Mouse (Mus musculus) hindbrain, embryonic 12.5 days (tissue): ENCODE measurements around the gene Exoc6b. TPM values are rescaled to one million over a fixed set of nuclear protein-coding genes. Genes with fewer than 3 reads are reported as not detected.
A peak's percentile ranks its signal among the peaks of the same experiment; 100 is the strongest.

Source experiments
- ATAC-seq: fragments of 200-750 bp; cut with Nextera tagmentation; 2 replicates; pipeline ENCODE4 v1.8.0; 2017; ENCODE audit warnings: moderate TSS enrichment; ENCODE audit not compliant: low FRiP score
- H3K27ac ChIP-seq: fragments of 300-500 bp; sonication (generic); 2 replicates; pipeline ENCODE4 v1.5.1; 2016; ENCODE audit warnings: mild to moderate bottlenecking
- H3K27me3 ChIP-seq: fragments of 300-500 bp; sonication (generic); 2 replicates; pipeline ENCODE4 v1.6.1; 2016; ENCODE audit warnings: mild to moderate bottlenecking
- H3K36me3 ChIP-seq: fragments of 300-500 bp; sonication (generic); 2 replicates; pipeline ENCODE4 v1.6.1; 2016; ENCODE audit warnings: mild to moderate bottlenecking
- H3K4me1 ChIP-seq: fragments of 300-500 bp; sonication (generic); 2 replicates; pipeline ENCODE4 v1.6.1; 2016
- H3K4me2 ChIP-seq: fragments of 300-500 bp; sonication (generic); replicated peaks from 2 replicates; pipeline ENCODE4 v1.6.1; 2016; ENCODE audit warnings: mild to moderate bottlenecking
- H3K4me3 ChIP-seq: fragments of 300-500 bp; sonication (generic); 2 replicates; pipeline ENCODE4 v1.5.1; 2016; ENCODE audit warnings: mild to moderate bottlenecking
- H3K9ac ChIP-seq: fragments of 300-500 bp; sonication (generic); 2 replicates; pipeline ENCODE4 v1.6.1; 2016; ENCODE audit warnings: mild to moderate bottlenecking, moderate library complexity
- H3K9me3 ChIP-seq: fragments of 300-500 bp; sonication (generic); replicated peaks from 2 replicates; pipeline ENCODE4 v1.6.1; 2016; ENCODE audit warnings: mild to moderate bottlenecking
- WGBS: fragments of 180-500 bp; shearing (Covaris S2); methylation state at CpG from one replicate; pipeline ENCODE4 v1.1.7; 2016; 5-methylcytosine and 5-hydroxymethylcytosine counted together
- polyA plus RNA-seq: library from polyadenylated mRNA; unstranded; fragments of >200 nt; fragmentation: Nextera tagmentation; extraction: Ambion mirVana; gene quantifications from 2 replicates; pipeline ENCODE4 v1.2.1, GENCODE M21; 2016

Exoc6b gene
- polyA plus RNA-seq, 1 experiment from 2014 or later = 51.5 TPM

DNA sequence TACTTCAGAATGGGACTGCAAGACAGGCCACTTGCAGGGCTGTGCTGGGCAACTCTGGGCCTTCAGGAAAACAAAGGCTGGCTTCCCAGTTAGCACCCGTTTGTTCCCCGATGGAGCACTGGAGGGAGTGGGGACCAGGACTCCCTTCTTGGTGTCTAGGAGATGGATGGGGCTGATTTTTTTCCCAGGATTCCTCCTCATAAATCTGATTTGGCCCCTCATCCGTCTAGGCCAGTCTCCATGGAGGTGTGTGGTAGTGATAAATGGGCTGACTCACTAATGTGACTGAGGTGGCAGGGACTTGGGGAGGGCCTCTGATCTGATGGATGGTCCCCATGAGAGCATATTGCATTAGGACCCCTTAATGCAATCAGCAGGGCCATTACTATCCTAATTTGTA lies 470.6 kb downstream of the Exoc6b start:
- H3K4me2 ChIP-seq = no peak overlapping the region
- 64% methylated on average over 3 of the region's 3 CpGs for WGBS
- H3K9me3 ChIP-seq = no peaks in the 10 kb centered on the region
- H3K27me3 ChIP-seq = no peaks in the 10 kb centered on the region
- H3K27ac ChIP-seq = no peak overlapping the region
- H3K9ac ChIP-seq = no peak overlapping the region
- ATAC-seq = 0 out of 2 replicates have a peak, but pooled peaks have one; percentile 61
- H3K4me1 ChIP-seq = peaks cover 8% of the 10 kb centered on the region; the same call in 1 of the 2 replicates
- no peaks in the 10 kb centered on the region for H3K36me3 ChIP-seq
- H3K4me3 ChIP-seq = no peak overlapping the region

DNA sequence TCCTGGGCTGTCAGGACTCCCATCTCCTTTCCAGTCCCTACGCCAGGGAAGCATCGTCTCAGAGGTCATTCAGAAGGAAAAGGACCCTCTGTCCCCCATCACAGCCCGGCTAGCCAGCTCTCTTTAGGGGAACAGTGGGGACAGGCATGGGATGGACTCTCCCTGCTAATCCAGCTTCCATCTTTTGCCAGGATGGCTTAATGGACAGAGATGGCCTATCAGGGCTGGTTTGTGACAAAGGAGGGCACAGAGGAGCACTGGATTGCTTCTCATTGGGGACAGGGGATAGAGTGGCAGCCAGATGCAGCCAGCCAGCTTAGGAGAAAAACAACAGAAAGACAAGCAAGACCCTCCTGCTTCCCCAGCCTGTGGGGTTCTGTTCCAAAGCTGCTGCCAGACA lies 474.7 kb downstream of the Exoc6b start:
- H3K9me3 ChIP-seq = no peaks in the 10 kb centered on the region
- ATAC-seq = peak; percentile 41
- peak overlapping the region; percentile 70 for H3K27ac ChIP-seq
- H3K4me3 ChIP-seq = no peak overlapping the region; the same call in 1 of the 2 replicates
- WGBS = 31% methylated on average over 3 of the region's 3 CpGs
- H3K4me2 ChIP-seq = peak overlapping the region; percentile 44
- H3K4me1 ChIP-seq = peaks cover 21% of the 10 kb centered on the region
- H3K27me3 ChIP-seq = peaks cover 21% of the 10 kb centered on the region
- 0 out of 2 replicates have a peak overlapping the region, but pooled peaks have one; percentile 13 for H3K9ac ChIP-seq
- H3K36me3 ChIP-seq = no peaks in the 10 kb centered on the region

DNA sequence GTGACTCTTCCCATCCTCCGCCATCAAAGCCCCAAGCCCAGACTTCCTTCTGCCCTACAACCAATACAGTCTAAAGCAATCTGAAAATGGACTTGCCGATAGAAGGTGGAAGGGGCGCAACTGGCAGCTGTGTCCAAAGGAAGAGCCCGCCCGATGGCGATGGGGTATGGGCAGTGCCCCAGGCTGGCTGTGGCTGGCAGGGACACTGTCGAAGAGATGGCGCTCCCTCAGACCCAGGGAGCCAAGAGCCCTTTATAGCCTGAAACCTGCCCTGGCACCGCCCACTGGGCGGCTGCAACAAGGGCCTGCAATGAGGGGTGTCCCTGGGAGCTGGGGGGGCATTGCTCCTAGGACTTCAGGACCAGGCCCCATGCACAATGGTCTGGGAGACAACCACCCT lies 475.6 kb downstream of the Exoc6b start, which contains the start of gene Cyp26b1:
Cyp26b1 (minus strand) TSS at position 216 of the 400 bp plus-strand sequence.
- H3K4me3 ChIP-seq = peak within 1 kb of the TSS; percentile 33

DNA sequence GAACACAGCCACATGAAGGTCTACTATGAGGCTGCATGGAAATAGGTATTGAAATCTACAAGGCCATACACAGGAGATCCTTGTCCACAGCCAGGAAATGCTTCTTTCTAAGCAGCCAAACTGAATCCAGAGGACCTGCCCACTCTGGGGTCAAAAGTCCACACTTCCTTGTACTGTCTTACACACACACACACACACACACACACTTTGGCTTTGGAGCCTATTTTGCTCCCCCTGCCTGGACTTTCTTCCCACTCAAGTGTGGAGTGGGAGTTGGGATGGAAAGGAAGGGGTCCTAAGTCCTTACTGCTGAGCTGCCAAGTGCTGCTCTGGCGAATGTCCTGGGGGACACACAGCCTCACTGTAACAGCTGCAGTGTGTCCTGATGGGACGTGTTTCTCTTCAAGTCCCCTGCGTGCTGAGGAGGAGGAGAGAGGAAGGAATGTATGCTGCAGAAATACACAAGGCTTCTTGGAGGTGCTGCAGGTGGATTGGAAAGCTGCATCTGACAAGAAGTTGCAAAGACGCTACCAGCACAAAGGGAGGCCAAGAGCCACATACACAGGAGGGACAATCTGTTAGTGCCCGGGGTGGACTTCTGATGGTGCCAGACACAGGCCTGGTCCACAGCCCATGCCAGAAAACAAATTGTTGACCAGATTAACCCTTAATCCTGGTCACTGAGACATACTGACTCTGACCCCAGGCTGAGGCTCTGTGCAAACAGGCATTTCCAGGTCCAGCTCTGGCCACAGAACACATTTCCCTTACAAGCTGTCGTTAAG lies 478.2 kb downstream of the Exoc6b start:
- Histone ChIP-seq H3K4me1 (peaks cover 53% of the 10 kb centered on the region), H3K4me2 (peak overlapping the region; percentile 44), H3K36me3 (no peaks in the 10 kb centered on the region), H3K9me3 (no peaks in the 10 kb centered on the region), H3K27ac (peak overlapping the region; percentile 57), H3K27me3 (peaks cover 55% of the 10 kb centered on the region), H3K9ac (peak overlapping the region; percentile 61), H3K4me3 (peak overlapping the region; percentile 33)
- 54% methylated on average over 6 of the region's 6 CpGs for WGBS
- ATAC-seq = no peak

More for the DNA sequence above, 475.6 kb downstream of the Exoc6b start, which contains the start of gene Cyp26b1:
- Histone ChIP-seq H3K9me3 (no peaks in the 10 kb centered on the region), H3K36me3 (no peaks in the 10 kb centered on the region), H3K9ac (peak within 1 kb of the TSS; percentile 60), H3K4me2 (peak within 1 kb of the TSS; percentile 44), H3K27me3 (peaks cover 30% of the 10 kb centered on the region), H3K4me1 (peaks cover 30% of the 10 kb centered on the region), H3K27ac (peak within 1 kb of the TSS; percentile 70)
- 76% methylated on average over 10 of the region's 10 CpGs for WGBS
- peak; percentile 53 for ATAC-seq

DNA sequence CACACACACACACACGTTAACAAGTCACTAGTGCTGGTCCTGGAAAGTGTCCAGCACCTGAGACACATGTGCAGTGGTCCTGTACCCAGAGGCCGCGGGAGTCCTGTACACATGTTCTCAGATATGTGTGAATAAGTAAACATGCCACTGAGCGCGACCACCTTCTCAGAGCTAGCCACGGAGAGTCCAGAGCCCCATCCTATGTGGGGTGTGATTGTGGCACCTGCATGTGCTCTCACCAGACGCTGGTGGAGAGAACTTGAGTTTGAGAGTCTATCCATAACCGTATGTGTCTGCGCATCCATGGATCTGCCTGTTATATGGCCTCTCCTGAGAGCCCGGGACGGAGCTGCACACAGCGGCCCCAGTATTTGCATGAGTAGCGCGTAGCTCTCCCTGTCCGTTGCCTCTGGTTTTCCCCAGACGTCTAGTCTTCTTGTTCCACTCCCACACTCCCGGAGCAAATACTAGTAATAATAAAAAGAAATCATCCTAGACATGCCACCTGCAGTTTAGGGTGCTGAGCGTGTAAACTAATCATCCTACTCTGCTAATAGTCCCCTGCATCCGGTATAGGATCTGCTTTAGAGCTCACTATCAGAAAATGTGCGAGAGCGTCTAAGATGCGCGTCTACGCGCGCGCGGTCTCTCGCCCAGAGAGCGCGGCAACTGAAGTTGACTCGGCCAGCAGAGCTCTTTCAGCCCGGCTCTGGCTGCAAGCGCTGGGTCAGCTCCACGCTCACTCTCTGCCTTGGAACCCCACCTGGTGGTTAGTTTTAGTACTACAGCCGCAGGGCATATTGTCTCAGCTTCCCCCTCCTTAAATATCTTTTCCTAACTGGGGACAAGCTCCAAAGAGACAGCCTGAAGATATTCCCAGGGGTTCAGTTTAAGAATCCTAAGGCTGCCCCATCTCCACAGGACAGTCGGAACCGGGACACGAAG lies 479.3 kb downstream of the Exoc6b start:
- H3K4me1 ChIP-seq = peaks cover 65% of the 10 kb centered on the region
- H3K9me3 ChIP-seq = no peaks in the 10 kb centered on the region
- 3% methylated on average over 39 of the region's 39 CpGs for WGBS
- peak overlapping the region; percentile 79 for H3K27ac ChIP-seq
- H3K4me2 ChIP-seq = peak overlapping the region; percentile 85
- H3K9ac ChIP-seq = peak overlapping the region; percentile 79
- no peaks in the 10 kb centered on the region for H3K36me3 ChIP-seq
- peak; percentile 40 for ATAC-seq
- peak overlapping the region; percentile 53 for H3K4me3 ChIP-seq
- H3K27me3 ChIP-seq = peaks cover 62% of the 10 kb centered on the region

DNA sequence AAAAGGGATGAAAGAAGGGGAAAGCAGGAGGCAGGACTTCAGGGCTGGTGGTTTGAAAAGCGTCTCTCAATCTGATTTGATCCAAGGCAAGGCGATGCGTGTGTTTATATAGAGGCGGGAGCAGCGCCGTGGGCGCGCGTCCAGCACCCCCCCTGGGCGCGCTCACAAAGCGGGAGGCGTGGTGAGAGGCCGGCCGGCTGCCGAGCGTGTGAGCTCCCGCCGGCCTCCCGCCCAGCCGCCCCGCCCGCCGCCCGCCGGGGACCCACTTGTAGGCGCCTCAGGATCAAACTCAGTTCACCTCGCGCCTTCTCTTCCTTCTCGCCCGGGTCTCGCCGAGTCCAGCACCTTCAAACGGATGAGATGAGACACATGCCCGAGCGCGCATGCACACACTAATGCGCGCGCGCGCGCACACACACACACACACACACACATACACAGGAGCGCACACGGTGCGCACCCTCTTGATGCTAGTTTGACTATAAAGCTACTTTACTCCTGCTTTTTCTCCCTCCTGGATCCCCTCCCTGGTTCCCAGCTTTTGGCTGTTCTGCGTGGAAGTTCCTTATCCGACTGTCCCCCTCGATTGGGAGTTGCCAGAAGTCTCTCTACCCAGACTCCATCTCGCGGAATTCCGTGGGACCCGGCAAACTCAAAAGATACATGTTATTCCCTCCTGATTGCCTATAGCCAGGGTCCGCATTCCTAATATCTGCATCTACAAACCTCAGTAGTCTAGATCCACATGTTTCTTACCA lies 480.2 kb downstream of the Exoc6b start:
- H3K4me2 ChIP-seq = peak overlapping the region; percentile 85
- peak overlapping the region; percentile 79 for H3K9ac ChIP-seq
- ATAC-seq = peak; percentile 33; the same call in 1 of the 2 replicates
- 2% methylated on average over 32 of the region's 54 CpGs for WGBS
- peaks cover 71% of the 10 kb centered on the region for H3K27me3 ChIP-seq
- peak overlapping the region; percentile 53 for H3K4me3 ChIP-seq
- peak overlapping the region; percentile 79 for H3K27ac ChIP-seq
- no peaks in the 10 kb centered on the region for H3K9me3 ChIP-seq
- peaks cover 69% of the 10 kb centered on the region for H3K4me1 ChIP-seq
- no peaks in the 10 kb centered on the region for H3K36me3 ChIP-seq

DNA sequence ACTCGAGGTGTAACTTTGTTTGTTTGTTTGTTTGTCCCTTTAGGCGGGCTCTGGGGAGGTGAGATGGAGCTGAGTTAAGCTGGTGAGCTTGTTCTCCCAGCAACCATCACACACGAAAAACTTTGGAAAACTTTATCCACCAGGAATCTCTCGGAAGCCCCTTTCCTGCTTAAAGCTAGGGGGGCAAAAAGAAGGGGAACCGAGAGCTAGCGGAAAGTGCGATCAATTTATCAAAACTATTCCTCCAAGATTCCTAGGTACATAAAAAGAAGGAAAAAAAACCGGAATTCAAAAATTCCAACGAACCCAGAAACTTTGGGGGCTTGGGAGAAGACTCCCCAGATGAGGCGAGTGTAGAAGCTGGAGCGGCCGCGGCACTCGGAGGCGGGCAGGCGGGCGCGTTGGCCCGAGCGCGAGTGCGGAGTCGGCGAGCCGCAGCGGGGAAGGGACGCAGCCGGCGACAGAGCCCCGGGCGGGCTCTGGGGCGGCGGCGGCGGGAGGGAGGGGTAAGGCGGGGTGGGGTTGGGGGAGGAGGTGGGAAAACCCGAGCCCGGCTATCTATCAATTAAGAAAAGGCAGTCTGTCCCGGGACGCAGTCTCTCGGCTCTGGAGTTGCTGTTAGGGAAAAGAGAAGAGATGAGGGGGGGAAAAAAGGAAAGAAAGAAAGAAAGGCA lies 481.0 kb downstream of the Exoc6b start:
- under 1% methylated on average over 41 of the region's 41 CpGs for WGBS

DNA sequence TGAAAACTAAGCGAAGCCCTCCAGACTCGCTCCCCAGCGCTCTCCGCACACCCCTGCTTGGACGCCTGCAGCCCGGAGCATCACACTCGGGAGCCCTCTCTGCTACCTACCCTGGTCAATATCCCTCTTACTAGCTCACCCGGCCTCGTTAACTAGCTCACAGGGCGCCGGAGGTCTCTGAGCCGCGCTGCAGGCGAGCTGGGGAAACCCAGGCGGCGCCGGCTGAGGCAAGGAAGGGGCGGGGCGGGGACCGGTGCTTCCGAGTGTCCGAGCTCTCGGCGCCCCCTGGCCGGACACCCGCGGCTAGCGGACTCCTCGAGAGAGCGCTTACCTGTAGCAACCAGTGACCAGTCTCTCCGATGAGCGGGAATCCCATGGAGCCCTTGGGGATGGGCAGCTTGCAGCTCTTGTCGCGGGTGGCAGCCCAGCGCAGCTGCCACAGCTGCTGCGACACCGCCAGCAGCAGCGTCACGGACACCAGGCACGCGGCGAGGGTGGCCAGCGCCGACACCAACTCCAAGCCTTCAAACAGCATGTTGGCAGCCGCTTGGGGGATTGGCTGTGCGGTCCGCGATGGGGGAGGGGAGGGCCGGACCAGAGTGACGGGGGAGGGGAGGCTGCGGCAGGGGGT lies 481.7 kb downstream of the Exoc6b start:
- Histone ChIP-seq H3K9ac (peak overlapping the region; percentile 79), H3K4me1 (peaks cover 80% of the 10 kb centered on the region), H3K27me3 (peaks cover 86% of the 10 kb centered on the region), H3K36me3 (no peaks in the 10 kb centered on the region), H3K27ac (peak overlapping the region; percentile 79), H3K9me3 (no peaks in the 10 kb centered on the region), H3K4me3 (peak overlapping the region; percentile 53), H3K4me2 (peak overlapping the region; percentile 85)
- WGBS = under 1% methylated on average over 51 of the region's 51 CpGs
- no peak for ATAC-seq

More for the DNA sequence above, 481.0 kb downstream of the Exoc6b start:
- 0 out of 2 replicates have a peak, but pooled peaks have one; percentile 5 for ATAC-seq
- Histone ChIP-seq H3K4me1 (peaks cover 72% of the 10 kb centered on the region), H3K27me3 (peaks cover 78% of the 10 kb centered on the region), H3K9me3 (no peaks in the 10 kb centered on the region), H3K36me3 (no peaks in the 10 kb centered on the region), H3K9ac (peak overlapping the region; percentile 79), H3K4me3 (peak overlapping the region; percentile 53), H3K27ac (peak overlapping the region; percentile 79), H3K4me2 (peak overlapping the region; percentile 85)

DNA sequence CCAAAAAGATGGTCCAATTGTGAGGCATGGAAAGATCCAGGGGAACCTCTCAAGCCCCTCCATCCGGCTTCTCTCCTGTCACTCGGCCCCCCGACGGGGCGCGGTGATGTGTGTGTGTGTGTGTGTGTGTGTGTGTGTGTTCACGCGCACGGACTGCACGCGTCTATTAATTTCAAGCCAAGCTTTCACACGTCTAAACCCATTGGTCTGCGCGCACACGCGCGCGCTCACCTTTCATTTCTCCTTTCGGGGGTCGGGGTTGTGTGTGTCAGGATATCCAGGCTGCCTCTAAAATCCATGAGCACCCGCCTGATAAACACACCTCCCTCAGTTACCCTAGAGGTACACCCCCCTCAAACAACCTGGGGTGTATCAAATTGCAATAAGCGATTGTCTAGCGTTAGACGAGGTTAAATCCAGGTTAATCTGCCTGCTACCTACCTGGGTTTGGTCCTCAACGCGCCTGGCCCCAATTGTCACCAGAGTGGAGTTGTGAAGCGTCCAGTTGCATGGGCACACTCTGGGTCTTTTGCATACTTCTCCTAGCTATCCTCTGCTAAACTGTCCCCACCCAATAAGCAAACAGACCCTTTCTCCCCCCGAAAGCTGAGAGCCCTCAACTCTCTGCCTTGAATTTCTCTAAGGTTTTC lies 482.6 kb downstream of the Exoc6b start:
- peaks cover 92% of the 10 kb centered on the region for H3K27me3 ChIP-seq
- ATAC-seq = no peak
- no peaks in the 10 kb centered on the region for H3K9me3 ChIP-seq
- 1% methylated on average over 28 of the region's 28 CpGs for WGBS
- H3K4me1 ChIP-seq = peaks cover 89% of the 10 kb centered on the region
- peak overlapping the region; percentile 85 for H3K4me2 ChIP-seq
- peak overlapping the region; percentile 79; the same call in 1 of the 2 replicates for H3K27ac ChIP-seq
- peak overlapping the region; percentile 79 for H3K9ac ChIP-seq
- H3K4me3 ChIP-seq = peak overlapping the region; percentile 53
- H3K36me3 ChIP-seq = no peaks in the 10 kb centered on the region

DNA sequence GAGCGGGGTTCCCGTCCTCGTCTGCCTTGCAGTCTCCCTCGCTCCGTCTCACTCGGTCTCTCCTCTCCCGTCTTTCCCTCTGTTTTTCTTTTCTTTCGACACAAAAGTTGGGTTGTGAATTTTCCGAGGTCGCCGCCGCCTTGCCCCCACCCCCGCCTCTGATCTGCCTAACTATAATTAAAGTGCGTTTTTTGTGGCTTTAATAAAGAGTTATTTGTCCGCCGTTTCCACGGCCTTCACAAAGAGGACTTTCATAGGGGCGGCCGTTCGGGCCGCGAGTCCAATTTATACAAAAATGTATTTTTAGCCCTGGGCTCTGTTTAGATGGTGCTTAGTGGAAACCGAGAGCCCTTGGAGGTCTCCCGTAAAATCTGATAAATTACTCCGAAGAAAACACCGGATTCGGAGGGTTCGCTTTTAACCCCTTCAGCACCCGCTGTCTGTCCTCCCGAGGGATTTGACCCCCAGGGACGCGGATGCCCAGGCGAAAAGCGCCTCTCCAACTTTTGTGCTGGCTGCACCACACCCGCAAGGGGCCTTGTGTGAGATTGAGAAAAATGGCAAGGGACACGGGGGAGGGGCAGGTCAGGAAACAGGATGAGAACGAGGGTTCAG lies 483.5 kb downstream of the Exoc6b start:
- peak overlapping the region; percentile 85 for H3K4me2 ChIP-seq
- under 1% methylated on average over 37 of the region's 37 CpGs for WGBS
- ATAC-seq = no peak
- H3K36me3 ChIP-seq = no peaks in the 10 kb centered on the region
- H3K4me1 ChIP-seq = peaks cover 92% of the 10 kb centered on the region
- H3K9me3 ChIP-seq = no peaks in the 10 kb centered on the region
- H3K9ac ChIP-seq = peak overlapping the region; percentile 79
- peak overlapping the region; percentile 53 for H3K4me3 ChIP-seq
- H3K27me3 ChIP-seq = peaks cover 92% of the 10 kb centered on the region
- H3K27ac ChIP-seq = peak overlapping the region; percentile 75
